Mouse (Mus musculus) layer of hippocampus, adult 18-20 months (tissue): ENCODE data around the gene Tmem126b. TPM values are rescaled to one million over a fixed set of nuclear protein-coding genes. Genes with fewer than 3 reads are reported as not detected.

Experiments
- DNase-seq, 2 experiments: peaks; one replicate each; pipeline ENCODE4 v3.0.0; 2022; ENCODE audit warnings: low spot score in 2 of 2
- long read RNA-seq: library from polyadenylated mRNA; stranded (forward); transcript quantifications from one replicate; pipeline ENCODE4 v2.0.0, GENCODE M21; 2021
- total RNA-seq, 2 experiments: library from RNA; stranded (reverse); gene quantifications; 2 replicates each; pipeline ENCODE4 v1.2.3; 2021

Tmem126b gene
- 10 to 100 TPM; 29.0 to 31.3 TPM for total RNA-seq
- long read RNA-seq, transcript Tmem126b-201 (5 exons, 2,259 nt): major isoform, 66 of 69 reads
- long read RNA-seq, partial matches to known transcripts: 0 of 69 reads
- long read RNA-seq, other reads (novel, unspliced or antisense): 3 of 69 reads

GRCm38 (mm10) chr7:90475793-90476312, at the start of gene Tmem126b:
Tmem126b (minus strand) TSS chr7:90476001.
- DNase-seq: peak; percentile 99

DNA sequence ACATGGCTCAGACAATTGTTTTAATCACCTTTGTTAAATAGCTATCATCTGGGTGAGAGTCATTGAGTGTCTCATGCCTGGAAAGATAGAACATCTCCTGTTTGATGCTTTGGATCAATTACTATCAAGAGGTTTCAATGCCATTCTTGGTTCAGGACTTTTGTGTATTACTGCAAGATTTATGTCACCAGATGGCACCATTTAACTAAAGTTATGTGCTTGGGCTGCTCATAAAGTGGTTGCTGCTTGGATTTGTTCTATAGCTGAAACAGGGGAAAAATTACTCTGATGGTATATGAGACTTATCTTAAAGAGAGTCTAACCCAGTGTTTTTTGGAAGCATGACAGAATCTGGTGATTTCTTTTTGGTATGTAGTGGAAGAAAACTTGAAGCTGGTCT, 36.5 kb upstream of the Tmem126b start:
- peak in 1 of 2 experiments; percentile 53 for DNase-seq

DNA sequence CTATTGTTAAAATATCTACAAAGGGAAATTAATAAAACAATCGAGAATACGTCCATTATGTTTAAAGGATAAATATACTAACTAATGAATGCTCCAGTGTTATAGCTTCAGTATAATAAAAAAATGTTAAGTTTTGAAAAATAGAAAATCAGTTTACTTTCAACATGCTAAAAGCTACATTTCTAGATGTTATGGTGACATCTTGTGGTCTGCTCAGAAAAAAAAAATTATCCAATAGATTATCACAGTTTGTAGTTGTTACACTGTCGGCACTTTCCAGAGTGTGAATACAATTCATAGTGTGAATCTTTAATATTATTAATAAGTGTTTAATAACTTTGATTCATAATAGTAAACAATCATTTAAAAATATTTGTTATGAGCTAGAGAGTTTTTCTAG, 32.3 kb upstream of the Tmem126b start:
- no peak for DNase-seq

DNA sequence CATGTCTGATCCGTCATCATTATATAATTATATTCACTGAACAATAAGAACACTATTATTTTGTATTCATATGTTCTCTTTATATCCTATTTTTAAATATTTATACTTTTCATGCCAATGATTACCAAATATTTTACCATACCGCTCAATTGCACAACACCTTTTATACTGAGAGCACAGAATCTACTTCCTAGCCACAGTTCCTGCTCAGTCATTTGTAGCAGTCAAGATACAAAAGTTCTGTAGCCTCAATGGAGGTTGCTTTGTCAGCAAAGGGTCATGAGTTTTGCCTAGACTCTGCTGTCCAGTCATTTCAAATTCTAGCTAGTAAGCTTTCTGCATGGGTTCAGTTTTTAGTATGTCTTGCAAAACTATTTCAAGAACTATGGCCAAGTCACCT, 6.8 kb upstream of the Tmem126b start:
- DNase-seq: no peak

DNA sequence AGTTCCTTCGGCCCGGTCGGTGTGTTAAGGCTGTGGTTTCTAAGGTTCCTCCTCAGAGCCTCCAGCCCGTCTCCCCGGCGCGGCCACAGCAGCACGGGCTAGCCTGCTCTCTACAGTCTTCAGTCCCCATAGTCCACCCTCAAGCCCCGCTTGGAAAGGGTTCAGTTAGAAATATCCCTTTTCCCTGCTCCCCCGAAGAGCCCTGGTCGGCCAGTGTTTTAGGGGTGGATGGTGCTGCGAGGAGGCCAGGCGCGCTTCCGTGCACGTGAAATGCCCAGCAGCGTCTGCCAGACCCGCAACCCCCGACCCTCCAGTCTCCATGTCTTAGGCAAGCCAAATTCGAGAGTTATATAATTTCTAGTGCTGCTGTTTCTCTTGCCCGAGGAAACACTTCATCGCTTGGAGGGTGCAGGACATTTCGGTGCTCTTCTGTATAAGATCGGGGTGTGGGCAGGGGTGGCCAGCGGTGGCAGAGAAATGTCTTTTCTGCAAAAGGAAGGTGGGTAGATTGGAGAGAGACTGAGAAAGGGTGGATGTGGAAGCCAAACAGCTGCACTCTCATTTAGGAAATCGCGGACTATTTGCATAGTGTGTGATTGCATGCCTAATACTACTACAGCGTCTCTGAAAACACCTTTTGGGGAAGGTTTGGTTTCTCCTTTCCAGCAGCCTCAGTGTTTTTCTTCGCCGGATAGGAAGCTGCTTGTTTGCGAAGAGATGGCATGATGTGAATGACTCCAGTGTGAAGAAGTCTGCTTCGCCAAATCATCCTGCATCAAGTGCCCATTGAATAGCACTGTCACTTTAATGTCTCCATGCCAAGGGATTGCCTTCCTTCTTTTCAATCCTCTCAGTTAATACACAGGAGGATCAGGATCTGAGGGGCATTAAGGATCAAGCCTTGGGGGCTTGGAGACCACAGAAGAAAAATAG, 778 bp upstream of the Tmem126b start, which contains the start of gene Dlg2:
Gene Dlg2 (plus strand): TSS at position 360 of the 933 bp plus-strand sequence.
- DNase-seq: peak; percentile 51 to 67

- DNase-seq: no peak
Observed at GRCm38 (mm10) chr7:90473511-90473910, 2.3 kb downstream of the Tmem126b start.

- DNase-seq: no peak
Observed at GRCm38 (mm10) chr7:90461441-90461840, 14.4 kb downstream of the Tmem126b start.

GRCm38 (mm10) chr7:90460930-90461329, 14.9 kb downstream of the Tmem126b start:
- DNase-seq: no peak

GRCm38 (mm10) chr7:90460330-90460729, 15.5 kb downstream of the Tmem126b start:
- DNase-seq: no peak

- DNase-seq: no peak
Observed at GRCm38 (mm10) chr7:90457517-90457916, 18.3 kb downstream of the Tmem126b start.

GRCm38 (mm10) chr7:90456845-90457468, 18.8 kb downstream of the Tmem126b start, which contains the start of gene Tmem126a:
Tmem126a (minus strand) TSS chr7:90457229.
- DNase-seq: peak; percentile 76 to 85

DNA sequence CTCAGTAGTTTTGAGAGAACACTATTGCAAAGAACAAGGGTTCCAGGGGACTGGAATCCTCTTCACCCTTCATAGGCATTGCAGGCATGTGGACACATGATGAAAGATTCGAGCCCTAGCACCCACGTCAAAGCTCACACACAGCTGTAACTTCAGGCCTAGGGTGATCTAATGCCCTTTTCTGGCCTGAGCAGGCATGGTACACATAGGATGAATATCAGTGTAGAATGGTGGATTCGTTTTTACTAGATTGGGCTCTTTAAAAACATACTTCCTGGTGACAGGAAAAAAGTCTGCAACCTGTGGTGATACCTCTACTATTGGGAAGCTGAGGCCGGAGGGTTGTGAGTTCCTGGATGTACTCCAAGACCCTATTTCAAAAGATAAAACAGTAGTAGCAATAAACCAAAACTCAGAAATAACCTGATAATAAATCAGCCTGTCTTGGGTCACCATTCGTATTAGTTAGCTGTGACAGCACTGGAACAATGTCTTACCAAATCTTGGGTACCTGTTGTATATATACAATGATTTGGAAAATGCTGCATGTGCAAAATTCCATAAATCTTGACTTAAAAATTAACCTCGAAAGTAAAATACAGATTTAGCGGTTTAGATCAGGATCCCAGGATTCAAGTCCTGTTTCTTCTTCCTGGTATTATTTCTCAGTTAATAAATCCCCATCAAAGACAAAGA, 19.5 kb downstream of the Tmem126b start:
- no peak for DNase-seq

GRCm38 (mm10) chr7:90444206-90444605, 31.6 kb downstream of the Tmem126b start:
- no peak for DNase-seq

- DNase-seq: peak; percentile 60 to 68
Observed at GRCm38 (mm10) chr7:90443101-90444091, 32.4 kb downstream of the Tmem126b start.

GRCm38 (mm10) chr7:90442518-90443080, 33.2 kb downstream of the Tmem126b start, which contains the start of gene Crebzf:
Crebzf (plus strand) TSS chr7:90442729.
- peak; percentile 91 to 97 for DNase-seq

DNA sequence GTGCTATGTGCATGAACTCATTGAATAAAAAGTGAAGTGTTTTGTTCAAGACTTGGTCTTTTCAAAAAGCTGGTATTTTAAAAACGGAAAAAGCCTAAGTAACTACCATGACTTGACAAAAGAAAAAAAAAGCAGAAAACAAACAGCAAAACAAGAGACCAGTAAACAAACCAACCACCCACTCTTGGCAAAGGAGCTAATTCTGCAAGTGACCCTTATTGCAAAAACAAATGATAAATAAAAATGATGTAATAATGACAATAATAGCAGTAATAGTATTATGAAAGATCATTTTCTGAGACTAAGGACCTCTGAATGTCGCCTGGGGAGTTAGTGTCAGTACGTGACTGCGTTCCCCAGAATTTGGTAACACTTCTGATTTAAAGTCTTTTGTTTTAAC, 33.7 kb downstream of the Tmem126b start:
- DNase-seq: no peak

GRCm38 (mm10) chr7:90440044-90440443, 35.8 kb downstream of the Tmem126b start:
- DNase-seq: no peak

DNA sequence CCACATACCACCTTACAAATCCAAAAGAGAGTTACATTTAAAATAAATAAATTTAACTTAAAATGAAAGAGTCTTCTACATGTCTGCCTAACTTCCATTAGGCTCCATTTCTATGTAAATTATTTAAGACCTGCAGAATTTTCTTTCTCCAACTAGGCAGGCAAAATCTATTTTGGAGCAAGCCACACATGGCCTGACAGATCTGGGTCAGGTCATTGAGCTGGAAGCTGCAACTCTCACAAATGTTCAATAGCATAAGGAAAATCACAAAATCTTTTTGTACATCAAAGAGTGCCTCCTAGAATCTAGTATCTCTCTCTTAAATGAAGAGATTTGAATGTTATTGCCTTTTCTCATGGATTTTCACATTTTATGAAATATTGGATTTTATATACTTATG, 43.6 kb downstream of the Tmem126b start:
- DNase-seq: no peak

GRCm38 (mm10) chr7:90427006-90427405, 48.8 kb downstream of the Tmem126b start:
- DNase-seq: no peak
